In genomic region chr7:16815351-16815941, GRCm38 (mm10) we compare ENCODE assay signal across 8 mouse cellular contexts. TPM values are rescaled to one million over a fixed set of nuclear protein-coding genes. Genes with fewer than 3 reads are reported as not detected.
DNase-seq lines count a peak whose midpoint lies in the region; ATAC-seq and TF ChIP-seq lines count a peak whose summit lies in the region.

Gene Strn4, plus strand, starts transcription at chr7:16815889.

- TF ChIP-seq POLR2A in olfactory bulb, adult 2 months (IDR thresholded peaks at IDR 0.05; ENCODE audit: insufficient read depth, low read depth, low read length): no peak

- H3K4me1 ChIP-seq in forebrain, embryonic 14.5 days (ENCODE audit: control insufficient read depth, insufficient read depth, low read length): peaks cover 36% of the 10 kb centered on the region
- H3K4me1 ChIP-seq in hindbrain, embryonic 13.5 days (replicated peaks): peaks cover 87% of the 10 kb centered on the region
- peaks cover 51% of the 10 kb centered on the region for H3K4me1 ChIP-seq in limb, embryonic 15.5 days
- peaks cover 32% of the 10 kb centered on the region for H3K4me1 ChIP-seq in olfactory bulb, adult 2 months (ENCODE audit: control insufficient read depth, insufficient read depth, low read length)

- H3K9me3 ChIP-seq in forebrain, embryonic 14.5 days (replicated peaks; ENCODE audit: control insufficient read depth, low read length): no peaks in the 10 kb centered on the region
- no peaks in the 10 kb centered on the region for H3K9me3 ChIP-seq in hindbrain, embryonic 13.5 days
- H3K9me3 ChIP-seq in limb, embryonic 15.5 days: no peaks in the 10 kb centered on the region

- WGBS in forebrain, embryonic 14.5 days: 8% methylated on average over 1 of the region's 1 CpGs
- WGBS in hindbrain, embryonic 13.5 days: 0% methylated on average over 1 of the region's 1 CpGs
- WGBS in limb, embryonic 15.5 days: 0% methylated on average over 1 of the region's 1 CpGs
- 0% methylated on average over 1 of the region's 1 CpGs for WGBS in olfactory bulb, adult 2 months

- peaks cover 19% of the 10 kb centered on the region for H3K27me3 ChIP-seq in forebrain, embryonic 14.5 days (replicated peaks; ENCODE audit: control insufficient read depth, insufficient read depth, low read length)
- H3K27me3 ChIP-seq in hindbrain, embryonic 13.5 days: peaks cover 19% of the 10 kb centered on the region
- H3K27me3 ChIP-seq in limb, embryonic 15.5 days: peaks cover 26% of the 10 kb centered on the region

- peak within 1 kb of the TSS; percentile 99 for H3K4me3 ChIP-seq in forebrain, embryonic 14.5 days (ENCODE audit: low read depth, low read length)
- peak within 1 kb of the TSS; percentile 95 for H3K4me3 ChIP-seq in hindbrain, embryonic 13.5 days
- peak within 1 kb of the TSS; percentile 89 for H3K4me3 ChIP-seq in limb, embryonic 15.5 days
- peak within 1 kb of the TSS; percentile 76 for H3K4me3 ChIP-seq in olfactory bulb, adult 2 months (ENCODE audit: insufficient read depth, low read depth, low read length)

- H3K27ac ChIP-seq in forebrain, embryonic 14.5 days (ENCODE audit: low read depth, low read length): peak within 1 kb of the TSS; percentile 99
- H3K27ac ChIP-seq in hindbrain, embryonic 13.5 days: peak within 1 kb of the TSS; percentile 100
- peak within 1 kb of the TSS; percentile 96 for H3K27ac ChIP-seq in limb, embryonic 15.5 days
- H3K27ac ChIP-seq in olfactory bulb, adult 2 months (ENCODE audit: insufficient read depth, low read depth, low read length): peak within 1 kb of the TSS; percentile 88

- peak within 1 kb of the TSS; percentile 100 for H3K9ac ChIP-seq in forebrain, embryonic 14.5 days (ENCODE audit: low read length)
- peak within 1 kb of the TSS; percentile 100 for H3K9ac ChIP-seq in hindbrain, embryonic 13.5 days
- H3K9ac ChIP-seq in limb, embryonic 15.5 days: peak within 1 kb of the TSS; percentile 99

- peak within 1 kb of the TSS; percentile 66 for H3K4me2 ChIP-seq in forebrain, embryonic 14.5 days (ENCODE audit: low read length)
- H3K4me2 ChIP-seq in hindbrain, embryonic 13.5 days: peak within 1 kb of the TSS; percentile 95
- H3K4me2 ChIP-seq in limb, embryonic 15.5 days: peak within 1 kb of the TSS; percentile 85

- DNase-seq in right cerebral cortex, adult 2 months (ENCODE audit: low spot score in 2 of 2): peak; percentile 72 to 74
- DNase-seq in right cerebral cortex, postnatal 25 days: no peak
- DNase-seq in brain, adult 2 months (ENCODE audit: low read depth, low spot score): peak; percentile 79
- DNase-seq in forebrain, embryonic 14.5 days (ENCODE audit: low spot score): peak; percentile 88
- DNase-seq in Muller cell, postnatal 12 days (ENCODE audit: inconsistent ontology term): no peak

- H3K36me3 ChIP-seq in forebrain, embryonic 14.5 days (ENCODE audit: control insufficient read depth, insufficient read depth, low read length): 0 out of 2 replicates have a peak, but pooled peaks cover 2% of the 10 kb centered on the region
- H3K36me3 ChIP-seq in hindbrain, embryonic 13.5 days: peaks cover 4% of the 10 kb centered on the region; the same call in 1 of the 2 replicates
- peaks cover 18% of the 10 kb centered on the region for H3K36me3 ChIP-seq in limb, embryonic 15.5 days

- ATAC-seq in forebrain, embryonic 14.5 days: peak; percentile 64
- peak; percentile 82 for ATAC-seq in hindbrain, embryonic 13.5 days (ENCODE audit: low FRiP score)
- no peak for ATAC-seq in limb, embryonic 15.5 days (ENCODE audit: insufficient number of reproducible peaks, low FRiP score, low TSS enrichment, low read depth)

- no peak for TF ChIP-seq CTCF in olfactory bulb, adult 2 months (IDR thresholded peaks at IDR 0.05; ENCODE audit: insufficient read depth, low read depth, low read length)

RNA-seq across cellular contexts. Expression of gene Strn4, which starts in this region (rescaled TPM):
- 175 and 186 TPM in 2 replicates for polyA plus RNA-seq in forebrain, embryonic 14.5 days (2014; fragmentation: Nextera tagmentation; extraction: Ambion mirVana)
- 159 and 172 TPM in 2 replicates for polyA plus RNA-seq in hindbrain, embryonic 13.5 days (2015; fragmentation: Nextera tagmentation; extraction: Ambion mirVana)
- polyA plus RNA-seq in limb, embryonic 15.5 days (2015; fragmentation: Nextera tagmentation; extraction: Ambion mirVana): 85.8 and 96.1 TPM in 2 replicates
- not detected in 2 replicates for polyA plus RNA-seq in olfactory bulb, adult 2 months (2012; ENCODE audit: insufficient read depth, insufficient read length, low replicate concordance, missing spikeins)

Comparison
In these comparisons a context has a peak if more than half of its experiments do, and no peak if none do; other contexts are left out.
1. DNase-seq: peak in right cerebral cortex, adult 2 months (2 of 2), brain, adult 2 months (single experiment) and forebrain, embryonic 14.5 days (single experiment); none in right cerebral cortex, postnatal 25 days (single experiment) and Muller cell, postnatal 12 days (single experiment).
2. Peak in every context shown above with its lines, with median percentiles within 50 percentile points of each other: H3K27ac ChIP-seq, H3K4me2 ChIP-seq, H3K4me3 ChIP-seq and H3K9ac ChIP-seq.